In the genomic region with DNA sequence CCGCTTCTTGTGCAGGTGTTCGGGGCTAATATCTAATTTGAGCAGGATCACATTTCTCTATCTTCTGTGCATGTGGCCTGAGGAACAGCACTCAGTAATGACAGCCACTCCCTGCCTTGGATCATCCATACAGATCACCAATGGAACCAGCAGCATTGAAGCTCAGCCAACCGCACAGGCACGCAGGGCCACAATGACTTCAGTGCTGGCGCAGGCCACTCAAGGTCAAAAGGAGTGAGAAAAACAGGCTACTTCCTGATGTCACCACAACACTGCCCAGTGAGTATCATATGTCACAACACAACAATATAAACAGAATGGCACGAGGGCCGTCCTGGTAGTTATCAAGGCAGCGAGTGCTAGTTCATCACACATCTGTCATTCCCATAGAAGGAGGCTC, we compare ENCODE assay signal across 17 mouse cellular contexts. TPM values are rescaled to one million over a fixed set of nuclear protein-coding genes. Genes with fewer than 3 reads are reported as not detected.
"Had no signal": no experiment of that assay in that cellular context is flagged by ENCODE, and none has a peak within 500 bp of the region (broad histone marks: within the 10 kb centered on the region; RNA-seq: fewer than 3 reads in every experiment).

No protein-coding gene starts in this region.

- H3K4me3 ChIP-seq: left cerebral cortex, adult 2 months; limb, embryonic 12.5 days; liver, embryonic 13.5 days; midbrain, embryonic 13.5 days had no signal

- H3K4me2 ChIP-seq: limb, embryonic 12.5 days; liver, embryonic 13.5 days; midbrain, embryonic 13.5 days had no signal

- H3K4me1 ChIP-seq: limb, embryonic 12.5 days had no signal

- H3K9ac ChIP-seq: limb, embryonic 12.5 days; liver, embryonic 13.5 days; liver, postnatal 0 days; midbrain, embryonic 13.5 days had no signal

- H3K27ac ChIP-seq: left cerebral cortex, adult 2 months; limb, embryonic 12.5 days; liver, embryonic 13.5 days; midbrain, embryonic 13.5 days had no signal

- DNase-seq: kidney, adult 8-10 months; kidney, postnatal 14 days; liver; liver, embryonic 13.5 days; liver, postnatal 0 days; right cerebral cortex, postnatal 14 days; thymus, postnatal 36 days had no signal

- H3K9me3 ChIP-seq: limb, embryonic 12.5 days; liver, embryonic 13.5 days; midbrain, embryonic 13.5 days had no signal

- H3K36me3 ChIP-seq: limb, embryonic 12.5 days; liver, embryonic 13.5 days; midbrain, embryonic 13.5 days had no signal

- ATAC-seq: liver, postnatal 0 days; midbrain, embryonic 13.5 days had no signal

- H3K27me3 ChIP-seq: limb, embryonic 12.5 days; liver, embryonic 13.5 days; midbrain, embryonic 13.5 days had no signal

RNA-seq across cellular contexts. Expression of gene Tlx3, which starts 23.1 kb away (rescaled TPM):
- total RNA-seq: layer of hippocampus, postnatal 25 days; left cerebral cortex, adult 2 months; left cerebral cortex, postnatal 36 days had no signal
- polyA plus RNA-seq: liver, embryonic 13.5 days; liver, postnatal 0 days; lung, embryonic 16.5 days; stomach, embryonic 16.5 days; thymus, postnatal 0 days had no signal

RNA-seq across cellular contexts. Expression of gene Gm12117, which starts 50.0 kb away (rescaled TPM):
- total RNA-seq: layer of hippocampus, postnatal 25 days; left cerebral cortex, postnatal 36 days had no signal
- polyA plus RNA-seq: liver, embryonic 13.5 days; liver, postnatal 0 days; lung, embryonic 16.5 days; midbrain, embryonic 13.5 days; midbrain, postnatal 0 days; neural tube, embryonic 14.5 days; stomach, embryonic 16.5 days; thymus, postnatal 0 days had no signal
